Mouse (Mus musculus): Measurements from ENCODE around the gene Cpsf6. TPM values are rescaled to one million over a fixed set of nuclear protein-coding genes. Genes with fewer than 3 reads are reported as not detected.

The Cpsf6 gene
- 10 to 100 TPM; 53.7 to 58.6 TPM for total RNA-seq (2023)

GRCm38 (mm10) chr10:117379908-117380307, at the start of gene Cpsf6:
Cpsf6 (minus strand) TSS chr10:117380015.

Other genes with a start within 250 kb of the Cpsf6 start
- gene Frs2, start 231.5 kb downstream of the Cpsf6 start, total RNA-seq (2023): 10 to 100 TPM; 20.8 to 22.4 TPM
- 10 to 100 TPM; 50.0 to 51.0 TPM for gene Yeats4, start 155.5 kb downstream of the Cpsf6 start, total RNA-seq (2023)
- not detected for gene 9530003J23Rik, start 141.3 kb downstream of the Cpsf6 start, total RNA-seq (2023)
- over 10,000 TPM; 14,740 to 17,541 TPM for gene Lyz2, start 97.7 kb downstream of the Cpsf6 start, total RNA-seq (2023)
- 1,000 to 10,000 TPM; 1,464 to 1,772 TPM for gene Lyz1, start 87.1 kb downstream of the Cpsf6 start, total RNA-seq (2023)
- under 1 TPM; 0.33 to 0.58 TPM for gene Cpm, start 249.5 kb upstream of the Cpsf6 start, total RNA-seq (2023)